Mouse (Mus musculus): ENCODE results near the gene Eif2s2. TPM values are rescaled to one million over a fixed set of nuclear protein-coding genes. Genes with fewer than 3 reads are reported as not detected.

Gene Eif2s2
- polyA plus RNA-seq (2012; rRNA removed), result 68.4 and 72.1 TPM in 2 replicates

GRCm38 (mm10) chr2:154892201-154893044 is at the start of gene Eif2s2:
Gene Eif2s2, minus strand, starts transcription at chr2:154892935.

Other genes starting within 250 kb of the Eif2s2 start
- gene Chmp4b, start 241.2 kb downstream of the Eif2s2 start, polyA plus RNA-seq (2012; rRNA removed), result 208 and 217 TPM in 2 replicates
- not detected in 2 replicates for gene Gm14214, start 122.9 kb downstream of the Eif2s2 start, polyA plus RNA-seq (2012; rRNA removed)
- gene Raly, start 101.8 kb downstream of the Eif2s2 start, polyA plus RNA-seq (2012; rRNA removed), result 304 and 334 TPM in 2 replicates
- 7.2 and 7.8 TPM in 2 replicates for gene a, start 101.5 kb downstream of the Eif2s2 start, polyA plus RNA-seq (2012; rRNA removed)
- 0.20 and 0.41 TPM in 2 replicates for gene Gm14226, start 125.3 kb upstream of the Eif2s2 start, polyA plus RNA-seq (2012; rRNA removed)
- 81.6 and 82.8 TPM in 2 replicates for gene Ahcy, start 181.6 kb upstream of the Eif2s2 start, polyA plus RNA-seq (2012; rRNA removed)
- gene Itch, start 240.6 kb upstream of the Eif2s2 start, polyA plus RNA-seq (2012; rRNA removed), result 25.5 and 25.7 TPM in 2 replicates

Measured in central nervous system, embryonic 14 days (tissue).